Mouse (Mus musculus) macrophage (primary cell): ENCODE data around the gene Epb41l1. TPM values are rescaled to one million over a fixed set of nuclear protein-coding genes. Genes with fewer than 3 reads are reported as not detected.

Experiments used
- H3K27ac ChIP-seq: fragments of 350-480 bp; formaldehyde crosslinking; 2 replicates; pipeline ENCODE4 v1.9.0; 2021
- H3K36me3 ChIP-seq: fragments of 350-480 bp; formaldehyde crosslinking; 2 replicates; pipeline ENCODE4 v1.9.0; 2021; ENCODE audit errors: inconsistent target
- H3K4me3 ChIP-seq: fragments of 350-480 bp; formaldehyde crosslinking; 2 replicates; pipeline ENCODE4 v1.9.0; 2021; ENCODE audit errors: inconsistent target
- H3K79me2 ChIP-seq: fragments of 350-480 bp; formaldehyde crosslinking; 2 replicates; pipeline ENCODE4 v1.9.0; 2021; ENCODE audit errors: inconsistent target
- WGBS: methylation state at CpG from one replicate; pipeline ENCODE4 v1.1.7; 2026; ENCODE audit warnings: inconsistent platforms; ENCODE audit not compliant: missing documents; 5-methylcytosine and 5-hydroxymethylcytosine counted together
- polyA plus RNA-seq: library from polyadenylated mRNA; stranded (reverse); fragments of 250-400 nt; gene quantifications from 3 replicates; pipeline ENCODE4 v1.2.4, GENCODE M21; 2018; ENCODE audit warnings: inconsistent platforms

The Epb41l1 gene
- polyA plus RNA-seq, 1 experiment from 2014 or later: 100 TPM

GRCm38 (mm10) chr2:156571521-156571920 lies 150.8 kb downstream of the Epb41l1 start:
- peaks cover 22% of the 10 kb centered on the region for H3K36me3 ChIP-seq
- H3K79me2 ChIP-seq: no peaks in the 10 kb centered on the region
- no peak overlapping the region for H3K4me3 ChIP-seq
- H3K27ac ChIP-seq: no peak overlapping the region
- 89% methylated on average over 6 of the region's 6 CpGs for WGBS

DNA sequence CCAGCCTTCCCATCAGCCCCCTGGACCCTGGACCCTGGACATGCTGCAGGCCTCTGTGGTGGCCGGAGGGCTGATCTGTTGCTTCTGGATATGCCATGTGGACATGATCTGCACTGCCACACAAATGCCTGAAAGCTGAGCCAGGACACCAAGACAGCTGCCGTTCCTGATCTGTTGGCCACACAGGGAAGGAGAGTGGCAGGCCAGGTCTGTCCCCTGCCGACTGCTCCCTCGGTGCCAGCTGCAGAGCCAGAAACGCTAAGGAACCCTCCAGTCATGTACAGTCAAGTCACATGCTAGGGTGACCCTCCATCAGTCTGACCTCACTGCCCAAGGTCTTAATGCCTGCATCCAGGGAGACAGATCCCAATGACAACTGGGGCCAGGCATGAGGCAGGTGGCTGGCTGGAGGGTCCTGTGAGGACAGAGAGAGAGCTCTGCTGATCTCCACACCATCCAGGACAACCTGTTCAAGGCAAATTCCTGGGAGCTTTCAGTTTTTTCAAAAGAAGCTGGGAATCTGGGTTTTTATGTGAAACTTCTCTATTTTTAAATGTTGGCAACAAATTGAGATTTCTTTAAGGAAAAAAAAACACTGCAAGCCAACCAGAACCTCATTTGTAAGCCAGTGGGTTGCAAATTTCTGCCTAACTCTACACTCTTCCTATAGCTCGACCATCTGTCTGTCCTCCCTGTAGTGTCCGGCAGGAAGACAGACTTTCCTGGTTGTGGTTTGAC lies 156.3 kb downstream of the Epb41l1 start:
- no peak overlapping the region for H3K4me3 ChIP-seq
- H3K79me2 ChIP-seq: no peaks in the 10 kb centered on the region
- 68% methylated on average over 7 of the region's 7 CpGs for WGBS
- H3K36me3 ChIP-seq: no peaks in the 10 kb centered on the region
- no peak overlapping the region for H3K27ac ChIP-seq

GRCm38 (mm10) chr2:156580507-156580906 lies 159.8 kb downstream of the Epb41l1 start:
- H3K79me2 ChIP-seq: no peaks in the 10 kb centered on the region
- H3K4me3 ChIP-seq: no peak overlapping the region
- WGBS: 93% methylated on average over 5 of the region's 5 CpGs
- no peak overlapping the region for H3K27ac ChIP-seq
- H3K36me3 ChIP-seq: no peaks in the 10 kb centered on the region

- Histone ChIP-seq H3K79me2 (no peaks in the 10 kb centered on the region), H3K4me3 (no peak overlapping the region), H3K36me3 (no peaks in the 10 kb centered on the region), H3K27ac (no peak overlapping the region)
- WGBS: 56% methylated on average over 10 of the region's 10 CpGs
Observed at GRCm38 (mm10) chr2:156581244-156581643, 160.5 kb downstream of the Epb41l1 start.

- Histone ChIP-seq H3K36me3 (no peaks in the 10 kb centered on the region), H3K79me2 (no peaks in the 10 kb centered on the region), H3K27ac (no peak overlapping the region), H3K4me3 (no peak overlapping the region)
- 89% methylated on average over 10 of the region's 10 CpGs for WGBS
Observed at GRCm38 (mm10) chr2:156582887-156583286, 162.2 kb downstream of the Epb41l1 start.

GRCm38 (mm10) chr2:156584154-156584796 lies 163.6 kb downstream of the Epb41l1 start:
- no peak overlapping the region for H3K4me3 ChIP-seq
- WGBS: 49% methylated on average over 10 of the region's 11 CpGs
- no peak overlapping the region for H3K27ac ChIP-seq
- no peaks in the 10 kb centered on the region for H3K79me2 ChIP-seq
- no peaks in the 10 kb centered on the region for H3K36me3 ChIP-seq

- no peaks in the 10 kb centered on the region for H3K79me2 ChIP-seq
- H3K4me3 ChIP-seq: no peak overlapping the region
- no peaks in the 10 kb centered on the region for H3K36me3 ChIP-seq
- H3K27ac ChIP-seq: no peak overlapping the region
- 73% methylated on average over 14 of the region's 14 CpGs for WGBS
Observed at GRCm38 (mm10) chr2:156584797-156585471, 164.2 kb downstream of the Epb41l1 start.

- Histone ChIP-seq H3K36me3 (no peaks in the 10 kb centered on the region), H3K79me2 (no peaks in the 10 kb centered on the region), H3K27ac (no peak overlapping the region), H3K4me3 (no peak overlapping the region)
- WGBS: 92% methylated on average over 9 of the region's 9 CpGs
Observed at GRCm38 (mm10) chr2:156589481-156589880, 168.8 kb downstream of the Epb41l1 start.

Other genes starting within 250 kb of the Epb41l1 start
- gene Rbm39, start 240.7 kb upstream of the Epb41l1 start, polyA plus RNA-seq: 158 to 239 TPM (median 203 TPM) in 3 replicates
- gene Phf20, start 224.4 kb upstream of the Epb41l1 start, polyA plus RNA-seq: 30.3 to 83.9 TPM (median 31.8 TPM) in 3 replicates
- gene Cnbd2, start 108.6 kb upstream of the Epb41l1 start, polyA plus RNA-seq: 3.1 to 3.9 TPM (median 3.3 TPM) in 3 replicates
- 12.2 to 134 TPM (median 90.1 TPM) in 3 replicates for gene Scand1, start 108.2 kb upstream of the Epb41l1 start, polyA plus RNA-seq
- gene Aar2, start 126.7 kb downstream of the Epb41l1 start, polyA plus RNA-seq: 11.6 to 19.9 TPM (median 16.4 TPM) in 3 replicates
- gene Dlgap4, start 192.8 kb downstream of the Epb41l1 start, polyA plus RNA-seq: 57.8 to 88.0 TPM (median 62.8 TPM) in 3 replicates